Mouse (Mus musculus) left cerebral cortex, postnatal 36 days (tissue): ENCODE results near the gene Tspan32. TPM values are rescaled to one million over a fixed set of nuclear protein-coding genes. Genes with fewer than 3 reads are reported as not detected.
A peak's percentile ranks its signal among the peaks of the same experiment; 100 is the strongest.

Experiments
- DNase-seq, 2 experiments: peaks; one replicate each; pipeline ENCODE4 v3.0.0; 2021 to 2022; ENCODE audit warnings: low spot score in 2 of 2, mixed read lengths in 1 of 2
- intact Hi-C: fragments of 180-260 bp; cut with DNase I; formaldehyde crosslinking; loops from one replicate; pipeline ENCODE4 v1.15.1; 2025
- total RNA-seq, 2 experiments: library from RNA; stranded (reverse); gene quantifications; 2 replicates each; pipeline ENCODE4 v1.2.3; 2021

The Tspan32 gene
- total RNA-seq, 2 experiments from 2014 or later, result 0.20 to 0.39 TPM

DNA sequence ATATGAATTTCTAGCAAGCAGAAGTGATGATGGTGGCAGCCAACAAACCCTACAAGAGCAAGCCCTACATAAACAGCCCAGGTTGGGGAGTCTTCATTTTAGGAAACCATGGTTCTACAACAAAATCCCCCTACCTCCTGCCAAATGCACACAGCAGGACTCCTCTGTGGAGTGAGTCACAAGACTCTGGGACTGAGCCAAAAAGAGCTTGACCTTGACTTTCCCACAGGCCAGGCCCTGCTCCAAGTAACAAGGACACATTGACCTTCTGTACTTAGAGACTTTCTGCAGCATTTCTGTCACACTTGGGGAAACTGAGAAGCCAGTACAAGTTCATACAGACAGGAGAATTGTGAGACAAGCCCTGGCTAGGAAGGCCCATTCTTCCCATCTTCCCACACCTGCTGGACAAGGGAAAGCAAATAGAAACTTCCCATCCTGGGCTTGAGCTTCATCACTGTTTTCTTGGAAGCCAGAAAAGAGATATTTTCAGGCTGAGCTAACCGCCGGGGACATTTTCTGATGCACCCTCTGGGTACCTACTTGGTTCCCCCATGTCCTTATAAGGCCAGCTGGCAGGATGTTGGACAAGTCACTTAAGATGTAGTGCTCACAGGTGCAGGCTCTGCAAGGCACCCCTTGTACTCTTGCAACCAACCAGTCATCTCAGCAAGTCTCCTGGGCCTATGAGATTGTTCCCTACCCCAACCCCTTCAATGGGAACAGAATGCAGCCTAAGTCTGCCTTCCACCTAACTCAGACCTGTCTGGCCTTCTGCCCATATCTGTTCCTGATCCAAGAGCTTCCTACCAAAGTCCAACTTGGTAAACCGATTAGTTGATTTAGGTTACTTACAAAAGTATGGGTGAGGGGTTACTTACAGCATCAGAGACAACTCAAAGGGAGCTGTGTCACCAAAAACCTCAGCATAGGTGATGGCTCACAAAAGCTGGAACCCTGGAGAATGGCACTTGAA is 45.3 kb downstream of the Tspan32 start:
- no peak for DNase-seq
- intact Hi-C loops, result loop anchor here (5.0 kb wide), 1 partner anchor 43 kb away; the partner anchor contains the start of gene Tspan32

DNA sequence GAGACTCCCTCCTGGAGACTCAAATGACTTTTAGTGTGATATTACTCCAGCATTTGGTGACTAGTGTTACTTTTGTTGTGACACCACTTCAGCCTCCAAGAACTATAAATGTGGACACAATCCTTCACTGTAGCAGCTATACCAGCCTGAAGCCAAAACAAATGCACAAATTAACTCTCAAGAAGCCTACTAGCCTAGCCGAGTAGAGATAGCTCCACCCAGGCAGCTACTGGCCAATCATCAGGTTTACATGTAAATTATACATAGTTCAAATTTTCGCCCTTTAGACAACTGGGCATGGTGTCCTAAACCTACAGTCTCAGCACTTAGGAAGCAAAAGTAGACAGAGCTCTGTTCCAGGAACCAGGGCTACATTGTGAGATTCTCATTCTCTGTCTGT is 46.5 kb downstream of the Tspan32 start:
- intact Hi-C loops, result loop anchor here (5.0 kb wide), 1 partner anchor 44 kb away; the partner anchor contains the start of gene Tspan32

DNA sequence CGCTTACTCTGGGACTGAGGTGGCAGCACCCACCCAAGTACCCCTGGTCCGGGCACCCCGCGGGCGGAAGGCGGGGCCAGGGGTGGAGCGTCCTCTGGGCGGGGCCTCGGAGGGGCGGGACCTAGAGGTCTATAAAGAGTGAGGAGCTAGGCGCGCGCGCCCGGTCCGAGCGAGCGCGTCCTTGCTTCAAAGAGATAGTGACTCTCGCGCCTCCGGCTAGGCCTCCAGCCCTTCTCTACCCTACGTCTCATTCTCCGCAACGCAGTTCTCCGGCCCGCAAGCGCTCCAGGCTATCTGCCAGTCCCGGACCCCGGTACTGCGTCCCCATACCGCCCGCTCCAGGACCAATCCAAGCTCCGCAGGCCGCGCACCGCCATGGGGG is 47.8 kb downstream of the Tspan32 start, which contains the start of gene Cd81:
Cd81 (plus strand) TSS at position 114 of the 382 bp plus-strand sequence.
- peak; percentile 82 to 83 for DNase-seq
- intact Hi-C loops, result loop anchor here (2.0 to 5.0 kb wide), 2 partner anchors 36 to 45 kb away; partner anchors contain the start of gene Tspan32

More for the DNA sequence above, 46.5 kb downstream of the Tspan32 start:
- no peak for DNase-seq

DNA sequence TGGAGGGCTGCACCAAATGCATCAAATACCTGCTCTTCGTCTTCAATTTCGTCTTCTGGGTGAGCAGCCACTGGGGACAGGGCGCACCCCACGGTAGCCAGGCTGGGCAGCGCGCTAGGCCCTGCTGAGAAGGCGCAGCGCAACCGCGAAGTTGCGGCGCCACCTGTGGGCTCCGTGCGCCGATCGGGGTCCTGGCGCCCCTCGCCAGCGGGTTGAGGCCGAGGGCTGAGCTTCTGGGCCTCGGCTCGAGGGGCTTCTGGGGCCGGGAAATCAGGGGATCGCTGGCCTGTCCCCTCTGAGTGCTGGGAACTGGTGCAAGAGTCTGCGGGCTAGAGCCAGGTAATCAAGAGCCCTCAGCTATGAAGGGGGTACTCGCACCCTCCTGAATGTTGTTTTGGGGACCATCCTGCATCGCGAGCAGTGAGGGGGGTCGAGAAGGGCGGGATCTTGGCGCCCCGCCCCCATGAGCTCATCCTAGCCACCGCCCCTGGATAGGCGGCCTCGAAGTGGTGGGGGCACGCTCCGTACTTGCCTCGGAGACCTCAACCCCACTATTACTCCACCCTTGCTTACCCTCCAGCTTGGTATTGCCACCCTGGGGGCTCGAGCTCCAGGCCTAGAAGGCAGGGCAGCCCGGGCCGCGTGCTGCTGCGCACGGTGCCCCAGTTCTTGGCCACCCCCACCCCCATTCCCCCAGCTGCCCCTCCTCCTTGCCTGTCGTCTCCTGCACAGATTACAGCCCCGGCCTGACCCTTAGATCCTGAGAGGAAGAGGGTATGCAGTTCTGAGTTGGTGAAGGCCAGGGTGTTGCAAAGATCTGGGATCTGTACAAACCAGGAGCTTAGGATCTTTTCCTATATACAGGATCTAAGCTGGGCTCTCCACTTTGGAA is 48.4 kb downstream of the Tspan32 start:
- intact Hi-C loops, result loop anchor here (2.0 to 5.0 kb wide), 2 partner anchors 36 to 46 kb away; partner anchors contain the start of gene Tspan32
- peak; percentile 63 to 64 for DNase-seq

DNA sequence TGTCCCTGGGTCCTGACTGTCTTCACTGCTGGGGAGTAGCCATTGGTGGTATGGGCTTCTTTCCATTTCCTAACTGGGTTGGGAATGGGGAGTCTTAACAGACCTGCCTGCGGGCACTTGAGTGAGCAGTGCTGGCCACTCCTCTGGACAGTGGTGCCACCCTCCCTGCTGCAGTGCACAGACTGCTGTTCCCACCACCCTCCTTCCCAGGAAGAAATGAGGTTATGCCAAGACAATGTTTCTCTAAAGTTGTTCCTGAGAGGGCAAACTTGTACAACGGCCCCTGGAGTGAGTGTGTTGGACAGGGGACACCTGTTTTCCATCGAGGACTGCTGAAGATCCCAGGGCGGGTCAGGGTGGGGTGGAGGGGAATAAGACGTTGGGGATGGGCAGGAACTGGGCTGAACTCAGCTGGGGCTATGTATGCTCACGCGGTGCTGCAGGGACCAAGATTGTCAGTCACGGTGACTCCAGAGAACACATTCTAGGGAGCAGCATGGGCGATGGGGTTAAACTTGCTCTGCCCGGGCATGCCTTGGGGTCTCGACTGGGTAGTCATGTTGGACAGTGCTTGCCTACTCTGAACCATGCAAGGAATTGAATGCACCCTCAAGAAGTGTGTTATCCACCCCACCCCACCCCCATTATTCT is 49.2 kb downstream of the Tspan32 start:
- DNase-seq, result no peak

DNA sequence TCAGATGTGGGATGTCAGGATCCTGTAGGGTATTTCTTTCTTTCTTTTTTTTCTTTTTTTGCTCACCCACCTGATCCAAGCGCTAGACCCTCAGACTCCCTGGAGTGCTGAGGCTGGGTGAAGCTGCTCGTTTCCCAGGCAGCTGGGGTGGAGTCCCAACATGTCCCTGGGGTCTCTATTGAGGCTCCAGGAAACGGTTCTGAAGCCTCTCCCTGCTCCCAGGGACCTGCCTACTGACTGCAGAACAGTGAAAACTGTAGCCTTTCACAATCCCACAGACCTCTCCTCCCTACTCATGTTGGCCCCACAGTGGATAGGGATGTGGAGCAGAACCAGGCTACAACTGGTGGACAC is 49.7 kb downstream of the Tspan32 start:
- DNase-seq, result no peak
- intact Hi-C loops, result loop anchor here (5.0 kb wide), 1 partner anchor 47 kb away; the partner anchor contains the start of gene Tspan32

More for the DNA sequence above, 49.2 kb downstream of the Tspan32 start:
- intact Hi-C loops, result loop anchor here (2.0 to 5.0 kb wide), 2 partner anchors 37 to 47 kb away; partner anchors contain the start of gene Tspan32

DNA sequence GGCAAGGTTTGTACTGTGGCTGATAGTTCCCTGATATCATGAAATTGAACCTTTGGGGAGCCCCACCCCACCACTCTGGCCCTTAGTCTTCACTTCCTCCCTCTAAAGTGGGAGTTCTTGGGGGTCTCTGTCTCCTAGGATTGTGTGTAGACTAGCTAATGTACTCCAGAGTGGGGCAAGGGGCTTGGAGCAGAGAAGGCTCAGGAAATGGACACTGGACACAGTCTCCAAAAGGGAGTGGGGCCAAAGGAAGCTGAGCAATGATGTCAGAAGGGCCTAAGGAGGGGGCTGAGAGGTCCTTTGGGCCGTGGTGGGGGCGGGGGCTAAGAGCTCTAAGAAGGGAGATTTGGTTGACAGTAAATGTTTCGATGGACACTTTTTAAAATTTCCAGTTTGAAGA is 50.2 kb downstream of the Tspan32 start:
- no peak for DNase-seq
- intact Hi-C loops, result no loop called here

DNA sequence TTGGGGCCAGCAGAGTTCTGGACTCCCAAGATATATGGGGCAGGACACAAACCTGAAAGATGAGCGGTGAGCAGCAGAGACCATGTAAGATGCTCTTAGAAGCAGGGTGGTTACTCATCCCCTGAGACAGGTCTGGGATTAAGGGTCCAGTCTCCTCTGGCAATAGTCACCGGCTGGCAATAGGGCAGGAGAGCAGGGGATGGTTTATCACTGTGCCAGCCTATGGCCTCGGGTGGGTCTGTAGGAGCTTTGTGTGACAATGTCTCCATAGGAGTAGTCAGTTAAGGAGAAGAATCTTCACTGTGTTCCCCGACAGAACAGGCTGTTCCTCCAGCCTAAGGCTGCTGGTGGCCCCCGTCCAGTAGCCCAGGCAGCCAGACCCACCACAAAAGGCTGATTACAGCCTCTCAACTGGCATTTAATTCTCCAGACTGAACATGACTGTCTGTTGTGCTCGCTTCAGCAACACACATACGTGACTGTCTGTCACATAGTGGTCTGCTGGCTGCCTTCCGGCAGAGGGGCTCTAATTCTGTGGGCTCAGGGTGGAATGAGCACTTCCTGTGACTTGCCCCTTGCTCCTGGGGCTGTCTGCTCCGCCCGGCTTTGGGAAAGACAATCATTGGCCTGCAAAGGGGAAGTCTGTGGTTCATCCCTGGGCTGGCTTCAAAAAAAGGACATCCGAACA is 50.8 kb downstream of the Tspan32 start:
- intact Hi-C loops, result no loop called here

DNA sequence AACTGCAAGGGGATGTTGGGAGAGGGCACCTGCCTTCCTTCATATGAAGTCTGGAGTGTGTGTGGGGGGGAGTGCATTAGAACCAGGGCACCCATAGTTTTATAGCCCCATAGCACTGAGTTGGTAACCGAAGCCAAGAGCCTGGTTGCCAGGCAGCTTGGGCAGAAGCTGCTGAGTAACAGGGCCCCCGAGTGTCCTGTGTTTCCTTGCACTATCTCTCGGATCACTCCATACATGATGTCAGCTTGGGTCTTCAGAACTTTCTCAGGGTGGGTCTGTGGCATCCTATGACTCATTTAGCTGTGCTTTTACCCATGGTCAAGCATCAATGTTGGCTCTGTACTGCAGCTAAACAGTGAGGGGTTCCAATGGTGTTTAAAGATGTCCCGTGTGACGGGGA is 52.2 kb downstream of the Tspan32 start:
- DNase-seq, result no peak
- intact Hi-C loops, result no loop called here

More for the DNA sequence above, 50.8 kb downstream of the Tspan32 start:
- peak in 1 of 2 experiments; percentile 28 for DNase-seq

DNA sequence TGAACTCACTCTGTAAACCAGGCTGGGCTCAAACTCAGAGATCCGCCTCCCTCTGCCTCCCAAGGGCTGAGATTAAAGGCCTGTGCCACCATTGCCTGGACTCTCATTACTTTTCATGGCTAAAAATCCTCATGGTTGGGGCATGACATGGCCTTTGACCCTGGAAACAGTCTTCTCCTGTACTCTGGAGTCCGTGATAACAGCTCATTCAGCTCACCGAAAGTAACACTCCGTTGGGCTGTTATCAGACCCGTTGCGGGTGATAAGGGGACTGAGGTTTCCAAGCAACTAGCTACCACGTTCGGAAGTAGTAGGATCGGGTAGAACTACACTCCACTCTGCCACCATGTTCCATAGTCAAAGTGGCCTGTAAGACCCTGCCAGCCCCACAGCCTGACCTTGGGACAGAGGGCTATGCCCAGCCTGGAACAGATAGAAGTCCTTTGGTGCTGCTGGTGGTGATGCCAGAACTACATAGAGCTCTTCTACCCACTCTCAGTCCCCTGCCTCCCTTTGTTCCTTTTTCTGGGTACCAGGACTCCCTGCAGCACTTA is 52.9 kb downstream of the Tspan32 start:
- no peak for DNase-seq
- intact Hi-C loops, result no loop called here

DNA sequence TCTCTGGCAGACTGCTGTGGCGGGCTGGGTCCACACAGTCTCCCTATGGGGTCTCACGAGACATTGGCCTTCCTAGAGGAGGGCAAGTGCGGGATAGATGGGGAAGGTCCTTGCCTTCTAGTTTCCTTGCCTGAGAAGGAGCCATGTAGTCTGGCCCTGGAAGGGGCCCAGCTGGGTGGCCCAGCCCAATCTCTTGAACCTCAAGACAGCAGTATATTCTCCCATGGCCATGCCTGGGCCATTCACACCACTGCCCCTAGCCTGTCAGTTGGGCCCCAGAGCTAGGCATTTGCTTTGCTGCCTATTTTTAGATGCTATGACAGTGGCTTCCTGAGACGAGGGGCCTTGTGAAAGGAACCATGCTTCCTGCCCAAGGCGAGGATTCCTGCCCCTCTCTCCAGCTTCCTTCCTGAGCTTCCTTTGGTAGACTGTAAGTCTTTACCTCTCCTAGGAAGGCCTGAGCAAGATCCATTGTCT is 53.4 kb downstream of the Tspan32 start:
- intact Hi-C loops, result no loop called here
- DNase-seq, result no peak

DNA sequence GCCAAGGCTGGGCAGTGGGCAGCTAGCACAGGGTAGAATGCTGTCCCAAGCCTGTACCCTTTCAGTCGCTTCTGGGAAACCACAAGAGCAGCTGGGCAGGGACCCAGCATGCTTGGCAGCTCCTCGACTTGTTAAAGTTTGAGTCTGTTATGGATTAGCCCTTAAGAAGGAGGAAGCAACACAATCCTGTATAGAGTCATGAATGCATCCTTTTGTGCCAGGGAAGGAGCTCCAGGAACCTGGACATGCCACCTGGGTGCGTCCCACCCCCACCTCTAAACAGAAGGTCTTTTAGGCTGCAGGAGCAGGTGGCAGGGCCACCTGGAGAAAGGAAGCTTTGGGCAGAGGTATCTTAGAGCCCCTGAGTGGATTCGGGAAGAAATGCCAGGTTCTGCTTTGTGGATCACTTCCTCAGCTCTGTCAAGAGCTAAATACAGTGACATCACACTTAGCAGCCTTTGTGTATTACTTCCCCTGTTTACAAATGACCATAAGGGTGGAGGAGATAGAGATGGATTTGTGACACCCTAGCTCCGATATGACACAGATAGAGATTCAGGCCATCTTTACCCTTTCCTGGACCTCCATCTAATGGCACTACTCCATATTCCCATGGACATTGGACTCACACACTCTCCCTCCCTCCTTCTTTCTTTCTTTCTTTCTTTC is 54.5 kb downstream of the Tspan32 start:
- DNase-seq, result peak in 1 of 2 experiments; percentile 24
- intact Hi-C loops, result no loop called here

DNA sequence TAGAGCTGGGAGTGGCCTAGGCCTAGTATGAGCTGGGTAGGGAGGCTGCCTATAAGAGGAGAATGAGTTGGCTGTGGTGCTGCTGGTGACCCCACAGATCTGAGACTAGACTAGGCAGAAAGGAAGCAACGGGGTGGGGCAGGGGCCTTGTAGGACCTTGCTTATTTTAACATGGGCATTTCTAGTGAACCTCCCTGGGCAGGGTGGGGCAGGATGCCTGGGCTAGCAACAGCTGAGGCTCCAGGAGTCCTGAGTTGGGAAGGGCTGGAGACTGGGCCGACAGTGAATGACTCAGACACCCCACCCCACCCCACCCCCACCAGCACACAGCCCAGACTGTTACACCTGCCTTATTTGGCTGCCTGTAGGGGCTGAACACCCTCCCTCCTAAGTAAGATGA is 57.9 kb downstream of the Tspan32 start:
- intact Hi-C loops, result no loop called here
- no peak for DNase-seq

DNA sequence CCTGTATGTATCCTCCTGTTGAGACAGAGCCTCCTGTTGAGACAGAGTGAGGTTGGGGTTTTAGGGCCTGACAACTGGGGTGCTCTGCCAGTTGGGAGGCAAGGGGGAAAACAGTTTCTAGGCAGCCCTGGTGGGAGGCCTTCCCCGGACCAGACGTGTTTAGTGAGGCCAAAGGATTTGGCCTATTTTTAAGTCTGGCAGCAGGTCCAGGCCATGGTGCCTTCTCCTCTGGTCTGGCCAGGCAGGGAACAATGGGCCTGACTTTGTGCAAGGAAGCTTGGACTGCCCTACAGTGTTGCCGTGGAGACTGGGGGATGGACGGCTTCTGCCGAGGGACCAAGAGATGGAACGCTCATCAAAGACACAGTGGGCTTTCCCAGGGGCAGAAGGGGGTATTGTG is 59.4 kb downstream of the Tspan32 start:
- no peak for DNase-seq
- intact Hi-C loops, result no loop called here

DNA sequence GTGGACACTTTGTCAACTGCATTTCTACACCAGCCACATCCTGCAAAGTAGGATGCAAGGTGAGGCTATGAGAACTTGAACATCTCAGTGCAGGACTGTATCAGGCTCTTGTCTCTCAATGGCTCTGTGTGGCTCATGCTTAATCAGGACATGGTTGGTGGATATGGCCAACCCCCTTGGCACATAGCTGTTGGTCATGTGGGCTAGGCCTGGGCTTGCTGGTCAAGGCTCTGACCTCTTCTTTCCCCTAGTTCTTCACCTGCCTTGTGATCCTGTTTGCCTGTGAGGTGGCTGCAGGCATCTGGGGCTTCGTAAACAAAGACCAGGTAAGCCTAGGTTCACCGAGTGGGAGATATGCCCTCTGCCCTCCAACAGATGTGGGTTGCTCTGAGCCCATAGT is 60.8 kb downstream of the Tspan32 start:
- intact Hi-C loops, result no loop called here
- no peak for DNase-seq

DNA sequence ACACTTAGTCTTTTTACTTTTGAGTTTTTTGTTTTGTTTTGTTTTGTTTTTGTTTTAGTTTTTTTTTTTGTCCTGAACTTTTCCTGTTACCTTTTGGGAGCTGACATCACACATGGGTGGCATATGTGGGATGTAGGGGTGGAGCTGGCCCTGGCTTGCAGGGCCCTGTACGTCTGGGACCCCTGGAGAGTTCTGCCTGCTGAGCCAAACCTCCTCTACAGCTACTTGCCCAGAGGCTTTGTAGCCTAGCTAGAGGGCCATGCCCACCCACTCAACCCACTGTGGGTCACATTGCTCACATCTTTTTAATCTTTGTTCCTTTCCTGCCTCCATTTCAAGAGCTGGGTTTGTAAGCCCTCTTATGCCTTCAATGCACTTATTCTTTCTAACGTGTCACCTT is 62.6 kb downstream of the Tspan32 start:
- DNase-seq, result no peak
- intact Hi-C loops, result no loop called here

DNA sequence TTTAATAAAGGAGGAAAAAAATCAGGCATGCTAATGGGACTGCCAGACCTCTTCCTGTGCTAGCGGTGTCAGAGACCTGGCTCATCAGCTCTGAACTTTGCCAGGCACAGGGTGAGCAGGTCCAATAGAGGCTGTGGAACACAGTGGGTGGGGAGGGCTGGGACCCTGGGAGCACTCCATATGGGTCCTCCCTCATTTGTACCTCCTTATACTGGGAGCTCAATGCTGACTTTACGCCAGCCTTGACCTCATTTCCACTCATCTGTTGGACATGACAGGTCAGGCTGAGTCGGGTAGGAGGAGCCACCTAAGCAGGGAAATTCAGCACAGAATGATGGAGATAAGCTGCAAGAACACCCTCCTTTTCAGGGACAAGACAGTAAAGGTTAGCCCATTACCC is 63.1 kb downstream of the Tspan32 start:
- intact Hi-C loops, result no loop called here
- no peak for DNase-seq
